Mouse (Mus musculus) 3134 (cell line): Measurements from ENCODE around the gene Fut9.
A peak's percentile ranks its signal among the peaks of the same experiment; 100 is the strongest.

Experiments
- DNase-seq: peaks from one replicate; pipeline ENCODE4 v3.0.0-alpha.2; 2011; ENCODE audit warnings: low spot score; ENCODE audit not compliant: insufficient read length; ENCODE audit errors: extremely low read depth

Fut9 gene

DNA sequence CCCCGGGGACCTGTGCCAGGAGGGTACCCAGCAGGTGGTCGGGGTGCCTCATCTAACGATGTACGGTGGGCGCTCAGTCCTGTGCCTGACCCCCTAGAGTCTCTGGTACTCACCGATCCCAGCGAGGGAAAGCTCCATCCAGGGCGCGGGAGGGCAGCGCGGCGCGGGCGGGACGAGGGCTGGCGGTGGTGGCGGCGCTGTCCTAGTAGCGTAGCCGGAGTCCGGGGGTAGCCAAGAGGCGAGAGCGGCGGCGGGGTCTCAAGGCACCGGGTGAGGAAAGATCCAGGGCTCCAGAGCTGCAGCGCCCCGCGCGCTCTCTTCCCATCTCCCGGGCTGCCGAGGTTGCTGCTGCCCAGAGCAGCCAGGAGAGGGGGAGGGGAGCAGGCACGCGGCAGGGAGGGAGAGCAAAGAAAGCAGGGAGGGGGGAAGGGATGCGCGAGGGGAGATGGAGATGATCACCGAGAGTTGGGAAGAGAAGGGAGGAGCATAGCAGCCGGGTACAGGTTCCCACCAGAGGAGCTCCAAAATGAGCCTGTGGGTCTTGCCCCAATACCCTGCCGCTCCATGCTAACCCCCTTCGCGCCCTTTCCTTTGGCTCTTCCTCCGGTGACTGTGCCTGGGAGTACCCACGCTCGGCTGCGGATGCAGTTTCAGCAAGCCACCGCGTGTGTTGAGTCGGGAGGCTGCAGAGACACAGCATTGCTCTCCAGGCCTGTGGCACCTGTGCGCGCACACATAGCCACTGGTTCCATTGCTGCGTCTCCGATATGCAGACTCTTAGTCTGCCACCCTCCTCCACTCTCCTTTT is at the start of gene Fut9:
Fut9 (minus strand) TSS at position 769 of the 808 bp plus-strand sequence.
- DNase-seq: no peak

DNA sequence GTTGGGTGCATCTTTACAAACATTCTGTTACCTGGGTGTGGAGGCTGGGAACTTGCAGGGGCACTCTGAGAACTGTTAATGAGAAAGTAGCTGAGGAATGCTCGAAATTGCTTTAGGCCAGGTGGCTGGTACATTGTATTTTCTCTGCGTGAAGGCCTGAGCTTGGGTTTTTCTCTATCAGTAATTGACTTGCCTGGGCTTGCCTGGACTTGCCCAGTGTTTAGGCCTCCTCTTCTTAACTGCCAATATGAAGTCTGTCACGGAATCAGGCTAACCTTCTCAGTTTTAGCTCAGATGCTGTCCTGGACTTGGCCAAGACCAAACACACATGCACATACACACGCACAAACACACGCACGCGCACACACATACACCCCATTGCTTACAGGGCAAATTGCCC is 15.7 kb upstream of the Fut9 start:
- no peak for DNase-seq

DNA sequence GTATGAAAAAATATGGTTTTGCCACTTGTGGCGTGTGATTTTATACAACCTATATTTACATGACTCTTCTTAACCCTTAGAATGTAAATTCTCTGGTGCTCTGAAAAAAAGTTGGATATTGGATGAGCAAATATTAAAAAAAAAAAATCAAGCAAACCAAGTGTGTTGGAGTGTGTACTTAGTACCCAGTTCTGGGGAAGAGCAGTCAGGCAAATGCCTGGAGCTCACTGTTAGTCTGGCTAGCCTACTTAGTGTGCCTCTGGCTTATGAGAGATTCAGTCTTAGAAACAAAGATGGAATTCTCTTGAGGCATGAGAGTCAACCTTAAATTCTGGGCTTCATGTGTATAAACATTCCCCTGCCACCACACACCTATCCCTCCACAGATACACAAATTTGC is 13.3 kb upstream of the Fut9 start:
- no peak for DNase-seq

DNA sequence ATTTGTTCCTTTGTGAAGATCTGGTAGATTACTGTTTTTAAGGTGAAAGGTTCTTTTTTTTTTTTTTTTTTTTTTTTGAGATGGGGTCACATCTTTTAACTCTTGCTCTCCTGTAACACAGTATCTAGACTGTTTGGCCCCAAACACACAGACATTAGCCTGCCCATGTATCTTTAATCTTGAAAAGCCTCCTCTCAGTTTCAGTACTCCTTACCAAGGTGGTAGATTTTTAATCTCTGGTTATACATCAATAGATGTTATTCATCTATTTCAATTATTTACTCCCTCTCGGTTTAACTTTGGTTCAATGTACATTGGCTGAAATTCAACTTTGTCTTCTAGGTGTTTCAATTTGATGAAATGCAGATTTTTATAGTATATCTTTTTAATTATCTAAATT is 10.0 kb upstream of the Fut9 start:
- DNase-seq: no peak

DNA sequence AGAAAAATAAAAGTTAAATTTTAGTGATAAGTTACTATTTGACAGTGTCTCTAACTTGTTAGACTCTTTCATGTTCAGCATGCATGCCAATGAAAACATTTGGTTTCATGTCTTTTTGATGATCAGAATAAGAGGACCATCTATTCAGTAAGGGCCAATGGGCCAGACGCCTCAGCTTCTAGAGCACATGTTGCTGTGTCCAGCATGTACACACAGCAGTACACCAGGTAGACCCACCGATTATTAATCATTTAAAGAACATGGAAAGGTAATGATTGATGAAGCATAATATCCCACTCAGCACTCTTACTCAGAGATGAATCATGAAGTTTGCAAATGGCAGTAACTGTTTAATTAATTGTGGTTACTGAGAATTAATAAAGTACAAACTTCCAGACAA is 1.7 kb upstream of the Fut9 start:
- DNase-seq: no peak

DNA sequence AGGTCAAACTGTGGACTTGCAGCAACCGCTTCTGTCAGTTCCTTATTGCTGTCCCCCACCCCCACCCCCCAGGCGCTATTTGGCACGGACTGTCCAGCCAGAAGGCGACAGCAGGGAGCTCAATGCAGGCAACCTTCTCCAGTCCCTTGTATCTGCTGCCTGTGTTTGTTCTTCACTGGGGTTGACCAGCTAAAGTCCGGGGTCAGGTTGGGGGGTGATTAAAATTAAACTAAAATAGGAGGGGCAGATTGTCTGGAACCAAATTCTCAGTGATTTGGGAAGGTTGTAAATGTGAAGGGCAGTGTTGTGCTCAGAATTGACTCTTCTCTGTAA is 206 bp upstream of the Fut9 start:
- DNase-seq: no peak

DNA sequence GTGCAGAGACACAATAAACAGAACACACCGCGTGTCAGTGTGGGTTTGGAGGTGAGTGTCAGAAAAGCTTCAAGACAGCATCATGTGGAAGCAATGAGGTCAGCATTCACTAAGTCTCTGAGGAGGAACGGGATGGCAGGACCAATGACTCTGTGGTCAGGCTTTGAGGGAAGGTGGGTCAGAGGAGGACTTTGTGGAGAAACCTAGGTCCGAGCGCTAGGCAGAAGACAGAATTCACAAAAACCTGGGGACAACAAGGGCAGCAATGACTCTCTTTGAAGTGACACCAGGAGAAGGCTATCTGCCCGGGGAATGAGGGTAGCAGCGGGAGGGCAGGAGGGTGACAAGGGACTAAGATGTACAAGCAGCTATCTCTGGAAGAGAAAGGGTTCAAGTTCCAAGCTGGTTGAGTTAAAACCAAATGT is 981 bp downstream of the Fut9 start:
- no peak for DNase-seq

DNA sequence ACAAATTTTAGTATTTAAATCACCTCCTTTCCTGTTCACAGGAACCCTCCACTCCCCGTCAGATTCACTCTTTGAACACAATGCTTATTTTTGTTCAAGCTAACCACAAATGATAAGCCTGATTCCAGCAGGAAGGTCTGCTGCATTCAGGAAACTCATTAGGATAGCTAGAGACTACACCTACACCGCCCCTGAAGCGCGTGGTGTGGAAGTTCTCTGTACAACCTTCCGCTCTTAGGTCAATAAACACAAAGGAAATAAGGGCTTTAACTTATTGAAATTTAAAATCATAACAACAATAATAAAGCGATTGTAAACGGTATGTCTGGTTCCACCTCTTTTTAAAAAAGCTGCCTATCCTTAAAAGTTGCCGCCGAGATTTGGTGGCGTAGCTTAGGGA is 1.6 kb downstream of the Fut9 start:
- no peak for DNase-seq

DNA sequence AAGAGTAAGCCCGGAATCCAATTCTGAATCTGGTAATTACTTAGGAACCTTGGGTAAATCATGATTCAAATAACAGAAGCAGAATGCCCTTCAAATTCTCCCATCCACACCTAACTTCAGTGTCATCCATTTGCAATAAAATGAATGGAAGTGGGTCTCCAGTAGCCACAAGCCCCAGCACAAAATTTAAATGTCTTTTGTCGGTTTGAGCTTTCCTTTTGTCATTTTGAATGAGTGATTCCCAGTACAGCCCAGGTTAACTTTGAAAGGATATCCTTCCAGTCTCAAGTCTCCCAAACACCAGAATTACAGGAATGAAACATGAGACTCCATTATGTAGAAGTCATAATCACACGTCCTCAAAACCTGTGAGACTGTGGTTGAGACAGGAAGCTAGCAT is 3.9 kb downstream of the Fut9 start:
- DNase-seq: no peak

DNA sequence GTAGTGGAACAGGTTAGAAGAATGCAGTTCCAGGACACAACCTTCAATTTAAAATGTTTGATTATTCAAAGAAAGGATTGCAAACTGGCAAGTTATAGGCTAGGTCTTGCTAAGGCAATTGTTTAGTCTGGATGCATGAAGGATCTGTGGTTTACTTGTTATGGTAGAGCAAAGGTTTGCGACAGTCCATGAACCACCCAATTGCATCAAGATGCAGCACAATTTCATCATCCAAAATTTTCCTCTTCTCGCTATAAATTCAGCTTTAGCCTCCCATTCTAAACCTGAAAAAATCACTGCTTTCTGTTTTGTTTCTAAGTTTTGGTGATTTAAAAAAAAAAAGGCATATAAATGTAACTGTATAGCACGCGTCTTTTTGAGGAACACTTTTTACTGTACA is 14.8 kb downstream of the Fut9 start:
- DNase-seq: no peak

DNA sequence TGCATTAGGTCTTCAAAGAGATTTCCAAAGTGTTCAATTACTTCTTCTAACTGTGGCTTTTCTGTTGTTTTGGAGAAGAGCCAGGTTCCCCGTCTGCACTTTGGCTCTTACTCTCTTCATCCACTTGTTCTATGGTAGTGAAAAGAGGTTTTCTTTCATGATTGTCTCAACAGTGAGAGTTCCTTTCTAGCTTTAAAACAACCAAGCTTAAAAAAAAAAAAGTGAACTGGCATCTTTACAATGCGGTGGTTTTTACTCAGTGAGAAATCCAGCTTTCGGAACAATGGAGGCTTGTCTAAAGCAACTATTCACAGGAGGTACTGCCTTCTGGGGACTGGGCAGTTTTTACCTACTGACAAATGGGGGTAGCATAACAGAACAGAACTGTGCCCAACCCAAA is 31.4 kb downstream of the Fut9 start:
- peak; percentile 3 for DNase-seq

DNA sequence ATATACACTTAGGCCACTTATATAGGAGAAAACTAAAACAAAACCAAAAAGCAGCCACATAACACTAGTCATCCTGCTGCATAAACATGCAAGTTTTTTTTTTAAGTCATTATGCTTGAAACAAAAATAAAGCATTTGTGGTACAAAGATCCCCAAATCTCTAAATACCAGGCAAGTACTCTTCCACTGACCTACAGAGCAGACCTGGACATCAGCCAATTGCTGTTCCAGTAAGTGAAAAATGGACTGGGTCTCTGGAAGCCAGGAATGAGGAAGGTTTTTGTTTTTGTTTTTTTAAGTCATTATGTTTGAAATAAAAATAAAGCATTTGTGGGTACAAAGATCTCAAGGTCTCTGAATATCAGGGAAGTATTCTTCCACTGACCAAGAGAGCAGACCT is 37.0 kb downstream of the Fut9 start:
- no peak for DNase-seq

DNA sequence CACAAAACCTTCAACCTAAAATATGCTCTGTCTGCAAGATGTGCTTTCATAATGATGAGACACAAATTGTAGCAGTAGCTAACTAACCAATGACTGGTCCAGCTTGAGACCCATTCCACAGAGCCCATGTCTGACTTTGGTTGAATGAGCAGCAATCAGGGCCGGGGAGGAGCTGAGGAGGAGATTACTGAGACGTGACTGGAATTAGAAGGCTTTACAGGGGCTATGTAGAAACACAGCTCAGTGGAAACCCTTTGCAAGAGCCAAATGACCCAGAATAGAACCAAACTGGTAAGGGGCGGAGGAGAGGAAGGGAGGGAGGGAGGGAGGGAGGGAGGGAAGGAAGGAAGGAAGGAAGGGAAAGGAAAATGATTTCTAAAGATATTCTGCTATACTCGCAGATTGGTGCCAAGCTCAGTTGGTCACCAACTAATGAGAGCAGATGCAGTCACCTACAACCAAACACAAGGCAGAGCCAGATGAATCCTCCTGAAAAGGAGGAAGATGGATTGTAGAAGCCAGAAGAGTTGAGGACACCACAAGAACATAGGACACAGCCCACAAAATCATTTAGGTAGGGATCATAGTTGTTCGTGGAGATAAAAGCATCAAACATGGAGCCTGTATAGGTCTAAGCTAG is 42.0 kb downstream of the Fut9 start:
- no peak for DNase-seq

DNA sequence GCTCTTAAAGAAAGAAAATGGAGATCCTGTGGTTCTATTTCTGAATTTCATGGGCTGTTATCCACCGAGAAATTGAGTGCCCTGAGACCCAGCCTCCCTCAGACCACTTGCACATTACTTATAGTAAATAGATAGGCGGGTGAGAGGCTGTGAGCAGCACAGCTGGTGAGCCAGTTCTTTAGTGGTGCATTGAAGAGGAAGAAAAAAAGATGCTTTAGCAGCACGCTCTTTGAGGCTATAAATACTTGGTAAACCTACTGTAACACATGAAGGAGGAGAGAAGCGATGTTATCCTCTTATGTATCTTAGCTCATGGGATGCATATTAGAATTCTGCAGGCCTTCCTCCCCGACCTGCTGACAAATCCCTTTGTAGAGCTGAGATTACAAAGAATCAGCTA is 58.5 kb downstream of the Fut9 start:
- DNase-seq: no peak

DNA sequence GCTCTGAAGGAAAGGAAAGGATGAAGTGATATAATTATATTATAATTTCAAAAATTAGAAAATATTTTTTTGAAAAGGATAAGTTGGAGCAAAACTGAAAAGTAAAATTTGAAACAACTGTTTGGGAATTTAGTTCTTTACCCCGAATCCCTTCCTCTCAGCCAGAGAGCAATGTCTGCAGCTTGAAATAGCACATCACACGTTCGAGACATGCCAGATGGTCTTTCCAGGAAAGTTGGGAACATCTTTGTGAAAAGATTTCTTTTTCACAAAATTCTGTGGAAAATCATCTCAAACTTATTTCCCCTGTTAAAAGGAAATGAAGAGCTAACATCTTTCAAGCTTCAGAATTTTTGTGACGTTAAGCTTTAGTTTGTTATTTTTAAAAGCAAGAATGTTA is 61.3 kb downstream of the Fut9 start:
- DNase-seq: no peak

DNA sequence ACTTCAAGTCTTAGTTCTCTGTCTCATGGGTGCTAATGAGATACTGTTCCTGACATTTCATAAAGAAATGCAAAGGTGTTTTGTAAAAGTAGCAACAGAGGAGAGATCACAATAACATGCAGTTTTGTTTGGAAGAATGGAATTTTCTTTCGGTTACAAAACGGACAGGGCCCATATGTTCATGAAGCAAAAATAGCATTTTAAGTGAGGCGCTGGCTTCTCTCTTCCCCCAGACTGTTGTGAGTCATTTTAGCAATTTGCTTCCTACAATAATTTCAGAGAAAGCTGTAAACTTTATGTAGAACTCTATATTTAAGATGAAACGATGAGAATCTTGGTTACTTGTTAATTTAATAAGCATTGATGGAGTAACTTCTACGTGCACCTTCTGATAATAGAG is 78.5 kb downstream of the Fut9 start:
- no peak for DNase-seq

DNA sequence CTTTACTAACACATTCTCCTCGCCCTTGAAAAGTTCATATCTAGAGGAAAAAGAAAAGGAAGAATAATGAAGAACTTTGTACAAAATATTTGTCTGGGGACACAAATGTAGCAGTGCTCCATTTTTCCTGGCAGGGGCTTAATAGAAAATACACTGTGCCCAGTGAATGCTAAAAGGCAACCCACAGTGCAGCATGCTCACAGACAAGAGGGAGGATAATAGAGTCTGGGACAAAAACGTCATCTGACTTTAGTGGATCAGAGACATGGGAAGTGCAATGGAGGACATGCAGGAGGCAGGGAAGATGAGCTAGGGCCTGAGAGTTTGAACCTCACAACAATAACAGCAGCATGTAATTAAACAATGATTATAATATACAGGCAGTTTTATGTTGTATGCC is 86.1 kb downstream of the Fut9 start:
- DNase-seq: no peak

DNA sequence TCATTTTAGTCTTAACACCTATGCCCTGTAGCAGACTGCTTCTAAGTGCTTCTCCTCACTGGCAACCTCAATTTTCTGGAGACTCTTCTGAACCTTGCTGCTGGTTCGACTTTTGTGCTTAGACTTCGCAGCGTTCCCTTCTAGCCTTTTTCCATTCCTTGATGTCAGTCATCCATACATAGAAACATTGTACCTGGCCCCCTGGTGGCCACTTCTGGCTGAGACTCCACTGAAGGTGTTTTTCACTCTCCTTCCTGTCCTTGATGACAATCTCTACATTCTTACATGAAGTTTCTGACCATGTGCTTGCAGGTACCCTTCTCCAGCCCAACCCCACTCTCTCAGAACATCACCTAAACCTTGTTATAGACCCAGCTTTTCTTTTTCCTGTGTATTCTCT is 115.1 kb downstream of the Fut9 start:
- DNase-seq: no peak

DNA sequence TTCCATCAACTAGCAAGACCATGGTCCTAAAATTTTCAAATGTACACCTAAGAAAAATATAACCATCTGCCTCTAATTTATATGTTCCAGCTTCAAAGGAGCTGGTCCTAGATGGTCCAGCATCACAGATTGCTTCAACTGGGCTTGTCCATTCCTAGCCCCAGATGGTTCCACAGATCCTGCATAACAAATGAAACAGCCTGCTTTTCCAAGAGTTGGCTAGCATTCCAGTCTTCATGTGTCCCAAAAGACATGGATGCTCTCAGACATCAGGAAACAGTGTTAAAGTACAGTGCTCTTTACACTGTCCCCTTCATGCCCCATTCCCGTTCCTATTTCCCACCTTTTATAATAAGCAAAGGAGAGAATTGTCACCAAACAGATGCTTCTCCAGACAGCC is 135.8 kb downstream of the Fut9 start:
- DNase-seq: no peak

DNA sequence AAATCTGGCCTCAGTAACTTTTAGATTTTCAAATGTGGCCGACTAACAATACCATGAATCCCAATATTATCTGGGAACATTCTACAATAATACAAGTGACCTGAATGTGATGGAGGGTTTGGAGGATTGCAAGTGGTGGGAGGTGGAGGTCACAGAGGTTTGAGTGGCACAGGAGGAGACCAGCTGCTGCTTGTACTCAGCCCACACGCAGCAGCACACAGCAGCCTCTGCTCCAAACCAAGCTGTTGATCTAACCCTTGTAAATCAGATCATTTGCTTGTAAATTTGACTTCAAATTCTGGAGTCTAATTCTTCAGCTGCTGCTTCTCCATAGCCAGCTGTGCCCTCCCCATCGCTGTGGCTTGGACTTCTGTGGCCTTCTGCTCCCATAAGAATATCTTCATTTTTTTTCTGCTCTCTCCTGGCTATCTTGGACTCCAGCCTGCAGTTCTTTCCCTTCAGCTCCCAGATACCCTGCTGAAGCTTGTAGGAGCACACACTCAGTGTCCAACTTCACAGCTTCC is 138.8 kb downstream of the Fut9 start:
- DNase-seq: no peak

DNA sequence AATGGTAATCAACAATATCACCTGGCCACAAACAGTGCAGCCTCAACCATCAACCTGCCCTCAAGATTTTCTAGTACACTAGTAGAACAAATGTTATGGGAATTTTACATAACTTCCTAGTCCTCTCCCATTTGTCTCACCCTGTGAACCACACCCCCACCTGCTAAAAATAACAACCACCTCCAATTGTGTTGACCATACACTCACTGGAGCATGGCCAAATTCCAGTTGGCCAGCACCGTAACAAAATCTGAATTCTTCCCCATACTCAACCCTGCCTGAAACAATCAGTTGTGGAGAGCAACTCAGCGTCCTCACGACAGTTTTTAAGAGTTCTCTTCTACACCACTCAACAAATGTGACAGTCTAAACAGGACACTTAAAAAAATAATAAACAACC is 141.3 kb downstream of the Fut9 start:
- DNase-seq: no peak

DNA sequence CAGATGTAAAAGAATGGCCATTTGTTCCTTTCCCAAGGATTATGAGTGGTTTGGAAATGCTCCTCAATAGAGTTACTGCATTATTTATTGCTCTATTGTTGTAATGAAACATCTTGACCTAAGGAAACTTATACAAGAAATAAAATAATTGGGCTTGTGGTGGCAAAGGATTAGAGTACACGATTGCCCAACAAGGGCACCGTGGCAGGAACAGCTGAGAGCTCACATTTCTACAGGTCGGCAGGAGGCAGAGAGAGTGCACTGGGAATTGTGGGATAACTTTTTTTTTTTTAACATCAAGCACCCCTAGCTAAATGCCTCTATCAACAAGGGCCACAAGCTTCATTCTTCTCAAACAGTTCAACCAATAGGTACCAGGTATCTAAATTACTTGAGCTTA is 148.1 kb downstream of the Fut9 start:
- no peak for DNase-seq
